Mouse (Mus musculus): ENCODE measurements at regions not wholly inside any gene's neighbourhood (a gene's known extent, or its start where the extent isn't known, plus 50 kb on each side); places are given as distances from the start of the nearest gene placed in this dataset.

- no peaks in the 10 kb centered on the region for H3K27me3 ChIP-seq
- H3K9ac ChIP-seq (replicated peaks) = no peak overlapping the region
- no peaks in the 10 kb centered on the region for H3K9me3 ChIP-seq
- H3K4me2 ChIP-seq (replicated peaks) = no peak overlapping the region
- WGBS = 56% methylated on average over 1 of the region's 1 CpGs
- no peaks in the 10 kb centered on the region for H3K36me3 ChIP-seq
- ATAC-seq (replicated peaks) = no peak
- H3K4me3 ChIP-seq = no peak overlapping the region
- H3K27ac ChIP-seq (replicated peaks) = no peak overlapping the region
- H3K4me1 ChIP-seq = no peaks in the 10 kb centered on the region
Observed at GRCm38 (mm10) chr6:143589666-143590065, 422.6 kb downstream of the Etnk1 start.

- H3K27ac ChIP-seq (replicated peaks) = no peak overlapping the region
- no peaks in the 10 kb centered on the region for H3K9me3 ChIP-seq
- H3K4me1 ChIP-seq = no peaks in the 10 kb centered on the region
- ATAC-seq (replicated peaks) = no peak
- H3K4me2 ChIP-seq (replicated peaks) = no peak overlapping the region
- no peak overlapping the region for H3K9ac ChIP-seq (replicated peaks)
- H3K27me3 ChIP-seq = no peaks in the 10 kb centered on the region
- no peak overlapping the region for H3K4me3 ChIP-seq
- H3K36me3 ChIP-seq = no peaks in the 10 kb centered on the region
- 83% methylated on average over 4 of the region's 4 CpGs for WGBS
Observed at GRCm38 (mm10) chr6:143590231-143590630, 423.2 kb downstream of the Etnk1 start.

- 91% methylated on average over 3 of the region's 3 CpGs for WGBS
Observed at GRCm38 (mm10) chr6:143592490-143592889, 425.5 kb downstream of the Etnk1 start.

GRCm38 (mm10) chr6:143595486-143595885 lies 428.5 kb downstream of the Etnk1 start:
- Histone ChIP-seq H3K9ac (replicated peaks) (no peak overlapping the region), H3K4me3 (no peak overlapping the region), H3K36me3 (no peaks in the 10 kb centered on the region), H3K4me2 (replicated peaks) (no peak overlapping the region), H3K9me3 (no peaks in the 10 kb centered on the region), H3K27ac (replicated peaks) (no peak overlapping the region), H3K27me3 (no peaks in the 10 kb centered on the region), H3K4me1 (no peaks in the 10 kb centered on the region)
- 12% methylated on average over 2 of the region's 2 CpGs for WGBS
- ATAC-seq (replicated peaks) = no peak

More at GRCm38 (mm10) chr6:143592490-143592889, 425.5 kb downstream of the Etnk1 start:
- ATAC-seq (replicated peaks) = no peak
- Histone ChIP-seq H3K36me3 (no peaks in the 10 kb centered on the region), H3K9ac (replicated peaks) (no peak overlapping the region), H3K4me3 (no peak overlapping the region), H3K9me3 (no peaks in the 10 kb centered on the region), H3K4me2 (replicated peaks) (no peak overlapping the region), H3K4me1 (no peaks in the 10 kb centered on the region), H3K27ac (replicated peaks) (no peak overlapping the region), H3K27me3 (no peaks in the 10 kb centered on the region)

- Histone ChIP-seq H3K9me3 (no peaks in the 10 kb centered on the region), H3K4me1 (no peaks in the 10 kb centered on the region), H3K27ac (replicated peaks) (no peak overlapping the region), H3K4me2 (replicated peaks) (no peak overlapping the region), H3K36me3 (no peaks in the 10 kb centered on the region), H3K27me3 (no peaks in the 10 kb centered on the region), H3K9ac (replicated peaks) (no peak overlapping the region), H3K4me3 (no peak overlapping the region)
- 60% methylated on average over 3 of the region's 3 CpGs for WGBS
- 0 out of 2 replicates have a peak, but pooled peaks have one; percentile 35 for ATAC-seq (replicated peaks)
Observed at GRCm38 (mm10) chr6:143597414-143597813, 430.4 kb downstream of the Etnk1 start.

GRCm38 (mm10) chr6:143598916-143599315 lies 431.9 kb downstream of the Etnk1 start:
- Histone ChIP-seq H3K9me3 (no peaks in the 10 kb centered on the region), H3K4me3 (no peak overlapping the region), H3K36me3 (no peaks in the 10 kb centered on the region), H3K4me2 (replicated peaks) (no peak overlapping the region), H3K9ac (replicated peaks) (no peak overlapping the region), H3K27ac (replicated peaks) (no peak overlapping the region), H3K4me1 (no peaks in the 10 kb centered on the region), H3K27me3 (no peaks in the 10 kb centered on the region)
- WGBS = 81% methylated on average over 4 of the region's 4 CpGs
- ATAC-seq (replicated peaks) = no peak

GRCm38 (mm10) chr6:143609100-143609499 lies 442.1 kb downstream of the Etnk1 start:
- Histone ChIP-seq H3K9ac (replicated peaks) (no peak overlapping the region), H3K27ac (replicated peaks) (no peak overlapping the region), H3K36me3 (no peaks in the 10 kb centered on the region), H3K4me2 (replicated peaks) (no peak overlapping the region), H3K4me3 (no peak overlapping the region), H3K27me3 (no peaks in the 10 kb centered on the region), H3K9me3 (no peaks in the 10 kb centered on the region), H3K4me1 (no peaks in the 10 kb centered on the region)
- ATAC-seq (replicated peaks) = no peak; the same call in 1 of the 2 replicates
- 80% methylated on average over 1 of the region's 1 CpGs for WGBS

GRCm38 (mm10) chr6:143612966-143613365 lies 445.9 kb downstream of the Etnk1 start:
- no peaks in the 10 kb centered on the region for H3K9me3 ChIP-seq
- no peaks in the 10 kb centered on the region for H3K27me3 ChIP-seq
- WGBS = 75% methylated on average over 10 of the region's 10 CpGs
- H3K27ac ChIP-seq (replicated peaks) = no peak overlapping the region
- H3K4me3 ChIP-seq = no peak overlapping the region
- H3K4me1 ChIP-seq = peaks cover 7% of the 10 kb centered on the region
- no peaks in the 10 kb centered on the region for H3K36me3 ChIP-seq
- no peak overlapping the region for H3K4me2 ChIP-seq (replicated peaks)
- H3K9ac ChIP-seq (replicated peaks) = no peak overlapping the region
- no peak for ATAC-seq (replicated peaks)

GRCm38 (mm10) chr6:143614431-143614987 lies 447.5 kb downstream of the Etnk1 start:
- no peak for ATAC-seq (replicated peaks)
- 54% methylated on average over 11 of the region's 11 CpGs for WGBS

GRCm38 (mm10) chr6:143615361-143615760 lies 448.3 kb downstream of the Etnk1 start:
- H3K36me3 ChIP-seq = no peaks in the 10 kb centered on the region
- peaks cover 7% of the 10 kb centered on the region for H3K4me1 ChIP-seq
- WGBS = 87% methylated on average over 8 of the region's 8 CpGs
- H3K4me3 ChIP-seq = no peak overlapping the region
- H3K9ac ChIP-seq (replicated peaks) = no peak overlapping the region
- no peaks in the 10 kb centered on the region for H3K9me3 ChIP-seq
- no peak overlapping the region for H3K4me2 ChIP-seq (replicated peaks)
- no peaks in the 10 kb centered on the region for H3K27me3 ChIP-seq
- H3K27ac ChIP-seq (replicated peaks) = no peak overlapping the region
- no peak for ATAC-seq (replicated peaks)

More at GRCm38 (mm10) chr6:143614431-143614987, 447.5 kb downstream of the Etnk1 start:
- no peak overlapping the region for H3K9ac ChIP-seq (replicated peaks)
- H3K4me2 ChIP-seq (replicated peaks) = no peak overlapping the region
- no peaks in the 10 kb centered on the region for H3K36me3 ChIP-seq
- H3K4me1 ChIP-seq = peaks cover 7% of the 10 kb centered on the region
- no peak overlapping the region for H3K4me3 ChIP-seq
- H3K27me3 ChIP-seq = no peaks in the 10 kb centered on the region
- no peak overlapping the region; the same call in 1 of the 2 replicates for H3K27ac ChIP-seq (replicated peaks)
- H3K9me3 ChIP-seq = no peaks in the 10 kb centered on the region

- Histone ChIP-seq H3K27ac (replicated peaks) (no peak overlapping the region), H3K4me2 (replicated peaks) (no peak overlapping the region), H3K4me3 (no peak overlapping the region), H3K9ac (replicated peaks) (no peak overlapping the region), H3K27me3 (no peaks in the 10 kb centered on the region), H3K36me3 (no peaks in the 10 kb centered on the region), H3K4me1 (peaks cover 7% of the 10 kb centered on the region), H3K9me3 (no peaks in the 10 kb centered on the region)
- ATAC-seq (replicated peaks) = no peak
- WGBS = 93% methylated on average over 4 of the region's 4 CpGs
Observed at GRCm38 (mm10) chr6:143616386-143616785, 449.4 kb downstream of the Etnk1 start.

- no peak for ATAC-seq (replicated peaks)
- no peak overlapping the region for H3K9ac ChIP-seq (replicated peaks)
Observed at GRCm38 (mm10) chr6:143618558-143618957, 451.5 kb downstream of the Etnk1 start.

GRCm38 (mm10) chr6:143620583-143620982 lies 453.6 kb downstream of the Etnk1 start:
- no peaks in the 10 kb centered on the region for H3K4me1 ChIP-seq
- H3K4me2 ChIP-seq (replicated peaks) = no peak overlapping the region
- H3K27me3 ChIP-seq = no peaks in the 10 kb centered on the region
- H3K9ac ChIP-seq (replicated peaks) = no peak overlapping the region
- 85% methylated on average over 2 of the region's 2 CpGs for WGBS
- no peak overlapping the region for H3K4me3 ChIP-seq
- no peaks in the 10 kb centered on the region for H3K36me3 ChIP-seq
- ATAC-seq (replicated peaks) = no peak
- no peak overlapping the region for H3K27ac ChIP-seq (replicated peaks)
- no peaks in the 10 kb centered on the region for H3K9me3 ChIP-seq

More at GRCm38 (mm10) chr6:143618558-143618957, 451.5 kb downstream of the Etnk1 start:
- Histone ChIP-seq H3K4me1 (peaks cover 7% of the 10 kb centered on the region), H3K4me2 (replicated peaks) (no peak overlapping the region), H3K36me3 (no peaks in the 10 kb centered on the region), H3K27me3 (no peaks in the 10 kb centered on the region), H3K4me3 (no peak overlapping the region), H3K9me3 (no peaks in the 10 kb centered on the region), H3K27ac (replicated peaks) (no peak overlapping the region)
- 65% methylated on average over 10 of the region's 10 CpGs for WGBS
